Mouse (Mus musculus) urinary bladder, postnatal 14 days (tissue): ENCODE measurements around the gene Adtrp.

Experiments
- DNase-seq: peaks from one replicate; pipeline ENCODE4 v3.0.0; 2021; ENCODE audit warnings: low spot score

Adtrp gene

DNA sequence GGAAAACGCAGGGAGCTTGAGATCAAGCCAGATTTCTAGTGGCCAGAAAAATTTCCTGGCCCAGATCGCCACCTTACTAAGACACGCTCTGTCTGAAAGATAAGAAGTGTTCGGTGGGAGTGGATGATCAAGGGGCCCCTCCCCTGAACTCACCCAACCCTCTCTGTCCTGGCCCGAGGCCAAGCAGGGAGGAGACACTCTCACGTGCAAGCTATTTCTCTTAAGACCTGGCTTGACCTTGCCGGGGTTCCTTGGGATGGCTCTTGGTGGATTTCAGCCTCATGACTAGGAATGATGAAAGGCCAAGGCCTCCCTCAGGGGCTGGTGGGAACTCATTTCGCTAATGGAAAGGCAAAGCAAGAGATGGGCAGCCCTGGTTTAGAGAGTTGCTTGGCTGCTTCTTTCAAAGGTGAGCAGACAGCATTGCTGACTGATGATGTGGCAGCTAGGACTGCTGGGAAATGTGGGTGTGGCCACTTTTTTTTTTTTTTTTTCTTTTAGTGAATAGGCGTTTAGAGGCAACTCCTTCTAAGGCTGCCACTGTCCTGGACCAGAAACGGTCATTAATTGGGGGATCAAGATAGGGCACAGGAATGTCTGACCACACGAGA lies at the start of gene Adtrp:
Gene Adtrp (minus strand): TSS at position 169 of the 611 bp plus-strand sequence.
- peak; percentile 31 for DNase-seq

GRCm38 (mm10) chr13:41892016-41892415 lies 44.5 kb upstream of the Adtrp start:
- no peak for DNase-seq

GRCm38 (mm10) chr13:41890618-41891017 lies 43.1 kb upstream of the Adtrp start:
- no peak for DNase-seq

DNA sequence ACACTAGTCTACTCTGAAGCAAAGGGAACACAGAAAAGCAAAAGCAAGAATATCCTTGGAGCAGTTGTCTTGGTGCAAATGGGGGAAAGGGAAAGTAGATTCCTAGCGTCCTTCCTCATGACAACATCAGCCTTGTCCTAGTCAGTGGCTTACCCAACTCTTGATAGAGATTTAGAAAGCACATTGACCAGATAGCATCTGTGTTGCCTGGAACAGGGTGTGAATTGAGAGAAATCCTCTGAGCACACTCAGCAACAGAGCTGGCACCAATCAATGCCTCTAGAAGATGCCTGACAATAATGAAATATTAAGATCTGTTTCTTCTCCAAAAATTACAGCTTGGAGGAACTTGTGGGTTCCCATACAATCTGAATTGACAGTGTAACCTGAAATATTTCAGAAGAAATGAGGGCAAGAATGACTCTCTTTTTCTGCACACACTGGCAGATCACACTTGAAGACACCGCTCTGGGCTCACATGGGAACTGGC lies 42.7 kb upstream of the Adtrp start:
- no peak for DNase-seq

GRCm38 (mm10) chr13:41888644-41889043 lies 41.2 kb upstream of the Adtrp start:
- no peak for DNase-seq

DNA sequence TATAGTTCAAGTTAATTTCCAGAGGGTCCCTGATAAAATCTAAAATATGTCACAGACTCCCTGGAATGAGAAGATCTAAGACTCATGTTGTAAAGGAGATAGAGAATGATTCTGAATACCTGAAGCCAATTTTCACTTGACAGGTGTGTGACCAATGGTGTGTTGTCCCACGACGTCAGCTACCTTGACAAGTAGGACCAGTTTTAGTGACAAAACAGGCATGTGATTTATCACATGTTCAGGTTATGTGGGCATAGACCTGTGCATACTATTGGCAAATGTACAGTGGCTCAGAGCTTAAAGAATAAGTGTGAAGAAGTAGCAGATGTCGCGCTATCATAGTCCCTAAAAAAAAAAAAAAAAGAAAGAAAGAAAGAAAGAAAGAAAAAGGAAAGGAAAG lies 38.6 kb upstream of the Adtrp start:
- DNase-seq = no peak

DNA sequence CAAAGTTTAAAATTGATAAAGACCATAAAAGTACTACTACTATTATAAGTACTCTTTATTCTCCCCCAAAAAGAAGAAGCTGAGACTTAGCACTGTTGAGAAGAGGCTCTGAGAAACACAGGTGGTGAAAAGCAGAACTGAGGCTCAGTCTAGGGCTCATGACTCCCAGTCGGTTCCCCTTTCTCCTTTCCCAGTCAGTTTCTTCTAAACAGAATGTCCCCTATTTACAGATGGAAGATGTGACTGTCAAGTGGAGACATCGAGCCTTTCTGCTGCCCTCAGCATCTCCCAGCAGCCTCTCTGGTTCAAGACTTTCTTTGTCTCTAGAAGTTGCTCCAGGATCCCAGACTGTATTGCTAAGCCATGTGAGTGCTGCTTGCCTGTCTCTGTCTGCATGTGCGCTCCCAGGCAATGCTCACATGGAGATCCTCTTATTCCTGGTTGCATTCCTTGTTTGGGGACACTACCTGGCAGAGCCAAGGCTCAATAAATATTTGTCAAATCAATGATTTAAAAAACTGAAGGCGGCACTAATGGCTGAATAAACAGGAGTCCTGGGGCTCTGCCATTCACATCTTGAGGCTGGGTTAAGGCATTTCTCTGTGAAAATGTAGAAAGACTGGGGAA lies 36.3 kb upstream of the Adtrp start:
- DNase-seq = no peak

DNA sequence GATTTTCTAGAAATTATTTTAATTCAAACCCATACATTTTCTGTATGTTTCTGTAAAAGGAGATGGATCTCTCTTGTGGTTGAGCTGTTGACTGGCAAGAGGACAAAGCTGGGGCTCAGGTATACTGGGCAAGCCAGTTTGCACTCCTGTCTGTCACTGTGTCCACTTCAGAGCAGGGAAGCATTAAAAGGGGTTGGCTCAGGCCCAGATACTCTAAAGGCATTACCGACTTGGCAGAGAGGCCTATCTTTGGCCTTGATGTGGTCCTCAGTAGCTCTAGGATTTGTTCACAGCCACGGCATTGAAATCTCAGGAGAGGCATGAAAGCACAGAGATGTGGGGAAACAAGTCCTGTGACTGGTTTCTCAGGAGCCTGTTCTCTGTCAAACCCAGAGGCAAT lies 33.7 kb upstream of the Adtrp start:
- DNase-seq = peak; percentile 40

- no peak for DNase-seq
Measured at GRCm38 (mm10) chr13:41880525-41880924, 33.0 kb upstream of the Adtrp start.

DNA sequence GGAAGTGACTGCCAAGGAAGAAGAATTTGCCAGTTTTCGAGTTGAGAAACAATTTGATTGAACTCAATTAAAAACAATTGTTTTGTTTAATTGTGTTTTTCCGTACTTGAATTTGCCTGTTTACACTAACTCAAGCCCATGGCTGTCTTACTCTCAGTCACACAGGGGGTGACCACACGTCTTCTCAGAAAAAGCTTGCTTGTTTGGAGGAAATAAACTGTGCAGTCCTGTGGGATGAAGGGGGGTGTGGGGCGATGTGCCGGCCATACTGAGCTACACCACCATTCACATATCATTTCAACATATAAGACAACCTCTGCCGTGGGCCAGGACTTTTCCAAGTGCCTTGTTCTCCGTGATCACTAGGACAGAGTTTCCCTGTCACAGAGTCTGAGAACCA lies 25.2 kb upstream of the Adtrp start:
- DNase-seq = no peak

GRCm38 (mm10) chr13:41872161-41872562 lies 24.7 kb upstream of the Adtrp start:
- DNase-seq = no peak

DNA sequence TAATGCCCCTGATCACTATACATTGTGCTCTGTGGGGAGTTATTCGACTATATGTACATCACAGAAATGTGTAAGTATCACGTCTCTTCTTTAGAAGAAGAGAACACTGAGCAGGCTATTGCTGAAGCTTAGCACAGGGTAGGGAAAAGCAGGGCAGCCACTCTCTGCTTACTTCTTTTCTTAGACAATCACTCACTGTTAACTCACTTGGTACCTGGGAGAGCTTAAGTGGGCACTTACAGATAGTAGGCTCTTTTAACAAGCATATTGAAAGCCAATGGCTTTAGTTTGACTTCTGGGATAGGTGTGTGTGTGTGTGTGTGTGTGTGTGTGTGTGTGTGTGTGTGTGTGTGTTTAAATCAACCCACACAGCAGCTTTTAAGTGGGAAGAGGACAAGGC lies 20.0 kb upstream of the Adtrp start:
- no peak for DNase-seq

- DNase-seq = no peak
Measured at GRCm38 (mm10) chr13:41865575-41865974, 18.1 kb upstream of the Adtrp start.

GRCm38 (mm10) chr13:41865071-41865470 lies 17.6 kb upstream of the Adtrp start:
- peak; percentile 31 for DNase-seq

DNA sequence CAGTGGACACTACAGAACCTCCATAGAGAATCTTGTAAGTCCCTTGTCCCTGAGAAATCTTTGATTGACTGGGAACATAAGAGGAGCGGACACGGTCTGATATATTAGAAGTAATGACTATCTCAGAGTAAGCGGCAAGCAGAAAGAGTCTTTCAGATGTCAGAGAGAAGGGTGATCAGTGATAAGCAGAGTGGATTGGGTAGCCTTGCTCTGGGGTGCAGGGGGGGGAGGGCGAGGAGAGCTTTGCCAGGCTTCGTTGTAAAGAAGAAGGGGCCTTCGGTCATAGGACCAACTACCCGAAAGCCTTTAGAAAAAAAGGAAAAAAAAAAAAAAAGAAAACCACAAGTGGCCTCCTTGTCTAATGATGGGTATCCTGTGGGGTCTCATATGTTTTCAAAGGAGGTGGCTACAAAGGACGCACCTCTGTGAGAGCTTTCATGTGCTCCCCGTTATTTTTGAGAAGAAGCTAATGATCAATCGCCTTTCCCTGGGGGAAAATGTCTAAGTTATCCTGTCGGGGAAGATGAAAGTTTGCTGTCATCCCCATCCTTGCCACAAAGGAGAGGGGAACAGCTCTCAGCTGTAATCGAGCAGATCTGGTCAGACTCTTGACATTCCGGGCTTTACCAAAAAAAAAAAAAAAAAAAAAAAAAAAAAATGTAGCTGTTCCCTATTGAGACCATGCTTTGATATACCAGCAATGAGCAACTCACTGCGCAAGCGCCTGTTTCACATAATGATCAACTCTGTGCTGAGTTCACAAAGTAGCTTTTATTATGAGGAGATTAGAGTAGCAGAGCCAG lies 13.3 kb upstream of the Adtrp start:
- no peak for DNase-seq

DNA sequence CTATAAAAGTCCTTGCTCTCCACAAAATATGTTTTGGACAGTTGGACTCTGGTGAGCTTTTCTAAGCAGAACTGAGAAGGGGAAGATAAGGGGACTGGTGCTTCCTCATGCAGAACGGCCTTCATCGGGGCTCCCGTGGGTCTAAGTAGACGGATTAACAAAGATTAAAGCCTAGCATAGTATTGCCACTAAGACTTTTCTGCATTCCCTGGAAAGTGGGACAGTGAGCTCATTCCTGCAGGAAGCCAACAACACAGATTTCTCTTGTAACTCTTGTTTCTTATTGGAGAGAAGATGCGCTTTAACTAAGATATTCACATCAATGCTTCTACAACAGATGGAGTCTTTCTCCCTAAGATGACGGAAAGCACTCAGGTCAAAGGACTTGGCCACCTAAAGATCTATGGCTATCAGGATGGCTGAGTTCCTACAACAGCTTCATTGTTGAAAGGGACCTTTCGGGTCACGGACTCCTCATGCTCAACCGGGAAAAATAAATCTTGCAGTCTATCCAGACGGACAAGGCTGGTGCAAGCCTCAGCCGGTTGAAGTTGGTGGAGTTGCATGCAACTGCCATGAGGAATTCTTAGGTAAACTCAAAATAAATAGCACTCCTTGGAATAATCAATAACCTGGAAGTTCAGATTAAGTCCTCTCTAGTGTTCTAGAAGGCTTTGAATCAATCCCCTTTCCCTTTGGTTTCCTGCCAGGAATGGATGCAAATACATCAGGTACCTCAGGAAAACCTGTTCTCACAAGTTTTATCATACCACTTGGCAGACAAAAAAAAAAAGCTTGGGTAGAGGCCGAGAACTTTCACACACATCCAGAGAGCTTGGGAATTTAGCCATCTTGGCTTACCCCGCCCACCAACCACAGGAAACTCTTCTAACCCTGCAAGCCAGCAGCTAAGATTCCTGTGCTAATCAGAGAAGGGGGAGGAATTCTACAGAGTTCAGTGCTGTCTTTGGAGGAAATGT lies 8.0 kb upstream of the Adtrp start:
- peak; percentile 11 for DNase-seq

DNA sequence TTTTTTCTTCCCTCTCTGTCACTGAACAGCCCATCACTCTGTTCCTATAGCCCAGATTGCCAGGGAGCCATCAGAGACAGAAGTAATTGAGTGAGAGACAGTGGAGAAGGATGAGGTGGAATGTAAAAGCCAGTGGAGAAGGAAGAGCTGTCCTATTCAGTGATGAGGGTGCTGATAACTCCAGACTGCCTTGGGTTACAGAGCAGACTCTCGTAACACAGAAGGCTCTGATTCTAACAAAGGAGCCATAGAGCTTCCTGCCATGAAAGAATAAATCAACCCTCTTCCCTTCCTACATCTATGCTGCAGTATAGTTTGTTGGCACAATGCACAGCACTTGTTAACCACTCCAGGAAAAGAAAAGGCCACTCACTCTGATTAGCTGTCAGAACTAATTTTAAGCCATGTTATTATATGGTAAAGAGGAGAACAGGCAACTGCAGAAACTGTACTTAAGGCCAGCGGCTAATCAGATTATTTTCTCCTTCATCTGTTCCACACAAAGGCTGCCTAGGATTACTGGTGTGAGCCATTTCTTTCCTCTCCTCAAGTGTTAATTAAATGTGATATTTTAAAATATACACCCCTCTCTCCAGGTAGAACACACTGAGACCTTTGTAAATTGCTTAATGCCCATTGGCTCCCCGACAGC lies 3.4 kb upstream of the Adtrp start:
- no peak for DNase-seq

DNA sequence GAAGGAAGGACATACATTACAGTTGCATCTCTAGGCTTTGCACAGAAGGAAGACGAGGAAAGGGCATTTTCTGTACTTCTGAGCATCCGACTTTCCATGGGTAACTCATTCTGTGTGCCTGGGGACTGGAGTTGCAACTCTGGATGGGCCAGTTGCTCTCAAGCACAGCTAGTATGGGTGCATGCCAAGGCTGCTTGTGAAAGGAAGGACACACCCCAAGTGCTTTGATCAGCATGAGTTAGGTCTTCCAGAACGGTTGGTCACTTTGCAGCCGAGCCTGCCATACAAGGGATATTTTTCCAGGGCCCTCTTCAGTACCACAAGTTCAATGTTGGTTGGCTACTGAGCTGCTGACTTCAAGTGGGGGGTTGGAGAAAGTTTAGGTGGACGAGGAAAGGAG lies 968 bp downstream of the Adtrp start:
- peak; percentile 64 for DNase-seq

- no peak for DNase-seq
Measured at GRCm38 (mm10) chr13:41845013-41845412, 2.5 kb downstream of the Adtrp start.

DNA sequence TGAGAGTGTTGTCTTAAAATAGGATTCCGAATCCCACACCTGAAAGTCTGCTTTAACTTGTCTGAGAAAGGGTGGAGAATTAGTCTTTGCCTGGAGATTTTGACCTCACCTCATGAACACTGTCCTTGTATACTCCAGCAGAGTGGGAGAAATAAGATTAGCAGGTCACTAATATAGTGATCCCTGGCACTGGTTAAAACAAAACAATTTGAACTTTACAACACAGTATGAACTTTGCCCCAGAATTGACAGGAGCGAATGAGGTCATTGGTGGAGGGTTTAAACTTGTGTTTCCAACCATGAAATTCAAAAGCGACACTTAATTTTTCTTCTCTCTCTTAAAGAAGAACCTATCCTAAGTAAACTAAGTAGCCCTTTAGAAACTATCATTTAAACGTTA lies 3.4 kb downstream of the Adtrp start:
- no peak for DNase-seq

- DNase-seq = no peak
Measured at GRCm38 (mm10) chr13:41833614-41834139, 13.8 kb downstream of the Adtrp start.
